Mouse (Mus musculus): ENCODE data around the gene Aars.

GRCm38 (mm10) chr8:111091706-111092105 lies 58.8 kb downstream of the Aars start:
- TF ChIP-seq CTCF (IDR thresholded peaks at IDR 0.05; ENCODE audit: extremely low read depth, insufficient read length, insufficient replicate concordance, low read depth, low read length) (no peak), POLR2A (IDR thresholded peaks at IDR 0.05; ENCODE audit: low read depth, low read length) (no peak)
